Mouse (Mus musculus): ENCODE data around the gene Crbn. TPM values are rescaled to one million over a fixed set of nuclear protein-coding genes. Genes with fewer than 3 reads are reported as not detected.

Crbn gene
- polyA plus RNA-seq, 1 experiment from 2014 or later: 68.4 TPM

Other genes starting within 250 kb of the Crbn start
- 0.09 and 0.28 TPM in 2 replicates for gene Il5ra, start 51.0 kb downstream of the Crbn start, polyA plus RNA-seq (2014; fragmentation: Nextera tagmentation; extraction: Ambion mirVana)
- 62.9 and 69.0 TPM in 2 replicates for gene Trnt1, start 31.0 kb downstream of the Crbn start, polyA plus RNA-seq (2014; fragmentation: Nextera tagmentation; extraction: Ambion mirVana)

Data from neural tube, embryonic 14.5 days (tissue).